Mouse (Mus musculus) liver, postnatal 0 days (tissue): ENCODE results near the gene Tdrkh.

Experiments
- CTCF ChIP-seq: sonication (generic); IDR thresholded peaks from 2 replicates; pipeline ENCODE4 v1.5.1; 2016; ENCODE audit warnings: antibody characterized with exemption, low read depth
- EP300 ChIP-seq: IDR thresholded peaks from 2 replicates; pipeline ENCODE4 v1.6.1; 2016; ENCODE audit warnings: antibody characterized with exemption, low read depth, mild to moderate bottlenecking

DNA sequence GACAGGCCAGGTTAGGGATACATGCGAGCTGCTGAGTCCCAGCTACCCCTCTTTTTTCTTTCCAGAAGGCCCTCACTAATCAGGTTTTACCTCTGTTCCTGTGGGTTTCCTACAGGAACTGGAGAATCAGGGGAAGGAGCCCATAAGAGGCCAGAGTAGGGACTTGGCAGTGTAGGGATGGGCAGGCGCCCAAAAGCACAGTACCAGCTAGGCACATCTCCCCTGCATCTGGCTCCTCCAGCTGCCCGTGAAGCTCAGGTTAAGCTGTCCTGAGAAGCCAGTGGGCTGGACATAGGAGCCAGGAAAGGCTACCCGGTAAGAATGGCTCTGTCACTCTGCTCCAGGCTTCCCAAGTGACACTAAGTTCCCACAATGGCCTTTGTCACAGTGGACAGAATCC, 68.4 kb downstream of the Tdrkh start:
- TF ChIP-seq CTCF (no peak), EP300 (no peak)
